Mouse (Mus musculus) liver, embryonic 14.5 days (tissue): ENCODE results near the gene Ehd2. TPM values are rescaled to one million over a fixed set of nuclear protein-coding genes. Genes with fewer than 3 reads are reported as not detected.

ENCODE experiments used
- ATAC-seq: fragments of 200-750 bp; cut with Nextera tagmentation; 2 replicates; pipeline ENCODE4 v1.8.0; 2017; ENCODE audit warnings: moderate number of reproducible peaks, mild to moderate bottlenecking, moderate library complexity; ENCODE audit not compliant: insufficient read depth
- DNase-seq, 3 experiments: peaks; one replicate each; pipeline ENCODE4 v3.0.0-alpha.2; 2012 to 2013; ENCODE audit warnings: low read depth in 3 of 3, low spot score in 3 of 3
- H3K27ac ChIP-seq: fragments of 300-500 bp; sonication (generic); 2 replicates; pipeline ENCODE4 v1.5.1; 2014; ENCODE audit warnings: moderate library complexity, mild to moderate bottlenecking, control low read depth, inconsistent platforms
- H3K27me3 ChIP-seq: fragments of 300-500 bp; sonication (generic); 2 replicates; pipeline ENCODE4 v1.6.1; 2014; ENCODE audit warnings: mild to moderate bottlenecking, low read length, moderate library complexity; ENCODE audit not compliant: control insufficient read depth, insufficient read depth
- H3K36me3 ChIP-seq: fragments of 300-500 bp; sonication (generic); replicated peaks from 2 replicates; pipeline ENCODE4 v1.6.1; 2014; ENCODE audit warnings: low read depth; ENCODE audit not compliant: control insufficient read depth, insufficient read depth
- H3K4me1 ChIP-seq, 2 experiments: fragments of 200-500 bp in 1 of 2; fragments of 300-500 bp in 1 of 2; sonication (generic) in 1 of 2; replicated peaks; 2 replicates each; pipeline ENCODE4 v1.6.1; 2012 to 2014; ENCODE audit warnings: antibody characterized with exemption in 1 of 2, inconsistent platforms in 1 of 2, low read length in 1 of 2; ENCODE audit not compliant: control insufficient read depth in 2 of 2, insufficient read depth in 2 of 2
- H3K4me2 ChIP-seq: fragments of 300-500 bp; sonication (generic); 2 replicates; pipeline ENCODE4 v1.6.1; 2014; ENCODE audit warnings: low read depth, mild to moderate bottlenecking, control low read depth, moderate library complexity
- H3K4me3 ChIP-seq, 2 experiments: fragments of 200-500 bp in 1 of 2; fragments of 300-500 bp in 1 of 2; sonication (generic) in 1 of 2; 2 replicates each; pipeline ENCODE4 v1.5.1; 2012 to 2014; ENCODE audit warnings: low read depth in 2 of 2, low read length in 2 of 2, mild to moderate bottlenecking in 2 of 2, control low read depth in 1 of 2, inconsistent platforms in 1 of 2, moderate library complexity in 1 of 2; ENCODE audit not compliant: insufficient read depth in 1 of 2
- H3K9ac ChIP-seq: fragments of 300-500 bp; sonication (generic); replicated peaks from 2 replicates; pipeline ENCODE4 v1.6.1; 2014; ENCODE audit warnings: mild to moderate bottlenecking, control low read depth, moderate library complexity
- H3K9me3 ChIP-seq: fragments of 300-500 bp; sonication (generic); 2 replicates; pipeline ENCODE4 v1.6.1; 2016; ENCODE audit warnings: low read length, mixed read lengths; ENCODE audit not compliant: control insufficient read depth
- CTCF ChIP-seq: IDR thresholded peaks from 2 replicates; pipeline ENCODE4 v1.5.1; 2016; ENCODE audit warnings: antibody characterized with exemption, low read depth, control low read depth
- EP300 ChIP-seq: IDR thresholded peaks from 2 replicates; pipeline ENCODE4 v1.6.1; 2016; ENCODE audit warnings: antibody characterized with exemption, low read depth
- WGBS: fragments of 180-500 bp; shearing (Covaris S2); extraction: QIAGEN DNeasy Blood & Tissue Kit; methylation state at CpG from one replicate; pipeline ENCODE4 v1.1.7; 2014; ENCODE audit not compliant: insufficient replicate concordance; 5-methylcytosine and 5-hydroxymethylcytosine counted together
- polyA plus RNA-seq, 2 experiments: library from polyadenylated mRNA; depleted of rRNA in 1 of 2; stranded (reverse) in 1 of 2; unstranded in 1 of 2; fragments of >200 nt; fragmentation: Nextera tagmentation in 1 of 2; extraction: Ambion mirVana in 1 of 2; gene quantifications; 2 replicates each; pipeline versions ENCODE4 v1.2.1 to v1.2.3; 2012 to 2014

The Ehd2 gene
- polyA plus RNA-seq, 2 experiments = 2.5 to 3.0 TPM

GRCm38 (mm10) chr7:15930543-15930942 lies 36.8 kb downstream of the Ehd2 start:
- H3K4me2 ChIP-seq = no peak overlapping the region
- no peaks in the 10 kb centered on the region; the same call in 1 of the 2 replicates for H3K27me3 ChIP-seq
- peaks cover 0 to 4% of the 10 kb centered on the region in 2 experiments; a peak in 3 of 4 replicates for H3K4me1 ChIP-seq
- DNase-seq (no peak), ATAC-seq (no peak)
- no peak overlapping the region for H3K9ac ChIP-seq
- H3K27ac ChIP-seq = no peak overlapping the region
- H3K9me3 ChIP-seq = no peaks in the 10 kb centered on the region
- TF ChIP-seq CTCF = peak; percentile 43; the same call in 1 of the 2 replicates
- TF ChIP-seq EP300 = no peak
- no peaks in the 10 kb centered on the region for H3K36me3 ChIP-seq
- 42% methylated on average over 2 of the region's 2 CpGs for WGBS
- no peak overlapping the region for H3K4me3 ChIP-seq

- Histone ChIP-seq H3K4me1 (peaks cover 0 to 4% of the 10 kb centered on the region in 2 experiments; a peak in 3 of 4 replicates), H3K27ac (no peak overlapping the region), H3K9ac (no peak overlapping the region), H3K4me3 (no peak overlapping the region), H3K4me2 (no peak overlapping the region), H3K36me3 (no peaks in the 10 kb centered on the region), H3K9me3 (no peaks in the 10 kb centered on the region), H3K27me3 (no peaks in the 10 kb centered on the region; the same call in 1 of the 2 replicates)
- peak; percentile 38 to 61 (median 54) for DNase-seq
- no peak for TF ChIP-seq EP300
- peak; percentile 96 for TF ChIP-seq CTCF
- WGBS = 16% methylated on average over 4 of the region's 4 CpGs
- ATAC-seq = peak; percentile 84
These were observed 37.5 kb downstream of the Ehd2 start for GRCm38 (mm10) chr7:15929910-15930309.

- no peak for TF ChIP-seq CTCF
- TF ChIP-seq EP300 = no peak
- Histone ChIP-seq H3K4me3 (peak within 1 kb of the TSS; percentile 66 to 92), H3K4me2 (peak within 1 kb of the TSS; percentile 66), H3K4me1 (peaks cover 14 to 36% of the 10 kb centered on the region in 2 experiments), H3K9me3 (no peaks in the 10 kb centered on the region), H3K9ac (peak within 1 kb of the TSS; percentile 72), H3K27me3 (no peaks in the 10 kb centered on the region; the same call in 1 of the 2 replicates), H3K36me3 (no peaks in the 10 kb centered on the region; the same call in 1 of the 2 replicates), H3K27ac (peak within 1 kb of the TSS; percentile 46)
- 0% methylated on average over 33 of the region's 33 CpGs for WGBS
- DNase-seq = peak; percentile 84 to 88 (median 85)
- peak; percentile 98 for ATAC-seq
These were observed 45.1 kb downstream of the Ehd2 start, which contains the start of gene Selenow for GRCm38 (mm10) chr7:15922220-15922773. Selenow (minus strand) TSS chr7:15922402.

GRCm38 (mm10) chr7:15921796-15922195 lies 45.6 kb downstream of the Ehd2 start:
- peaks cover 14 to 36% of the 10 kb centered on the region in 2 experiments for H3K4me1 ChIP-seq
- H3K4me2 ChIP-seq = peak overlapping the region; percentile 66
- H3K27me3 ChIP-seq = no peaks in the 10 kb centered on the region; the same call in 1 of the 2 replicates
- peak overlapping the region; percentile 72 for H3K9ac ChIP-seq
- no peaks in the 10 kb centered on the region for H3K9me3 ChIP-seq
- ATAC-seq (peak; percentile 47), DNase-seq (peak in 2 of 3 experiments; percentile 38 to 39)
- peak overlapping the region; percentile 66 to 92 for H3K4me3 ChIP-seq
- TF ChIP-seq CTCF = no peak
- no peak for TF ChIP-seq EP300
- no peaks in the 10 kb centered on the region; the same call in 1 of the 2 replicates for H3K36me3 ChIP-seq
- WGBS = under 1% methylated on average over 10 of the region's 10 CpGs
- H3K27ac ChIP-seq = peak overlapping the region; percentile 46

GRCm38 (mm10) chr7:15920645-15921190 lies 46.6 kb downstream of the Ehd2 start:
- Histone ChIP-seq H3K9ac (peak overlapping the region; percentile 72), H3K36me3 (no peaks in the 10 kb centered on the region; the same call in 1 of the 2 replicates), H3K4me1 (peaks cover 14 to 36% of the 10 kb centered on the region in 2 experiments), H3K4me3 (peak overlapping the region; percentile 66 to 92), H3K4me2 (peak overlapping the region; percentile 66), H3K27me3 (no peaks in the 10 kb centered on the region; the same call in 1 of the 2 replicates), H3K9me3 (no peaks in the 10 kb centered on the region), H3K27ac (no peak overlapping the region)
- ATAC-seq = no peak
- TF ChIP-seq CTCF (no peak), EP300 (no peak)
- no peak for DNase-seq
- WGBS = 60% methylated on average over 6 of the region's 6 CpGs
